Mouse (Mus musculus): ENCODE measurements around the gene Rgl3. TPM values are rescaled to one million over a fixed set of nuclear protein-coding genes. Genes with fewer than 3 reads are reported as not detected.

Gene Rgl3
- total and polyA plus RNA-seq, 3 experiments = not detected

DNA sequence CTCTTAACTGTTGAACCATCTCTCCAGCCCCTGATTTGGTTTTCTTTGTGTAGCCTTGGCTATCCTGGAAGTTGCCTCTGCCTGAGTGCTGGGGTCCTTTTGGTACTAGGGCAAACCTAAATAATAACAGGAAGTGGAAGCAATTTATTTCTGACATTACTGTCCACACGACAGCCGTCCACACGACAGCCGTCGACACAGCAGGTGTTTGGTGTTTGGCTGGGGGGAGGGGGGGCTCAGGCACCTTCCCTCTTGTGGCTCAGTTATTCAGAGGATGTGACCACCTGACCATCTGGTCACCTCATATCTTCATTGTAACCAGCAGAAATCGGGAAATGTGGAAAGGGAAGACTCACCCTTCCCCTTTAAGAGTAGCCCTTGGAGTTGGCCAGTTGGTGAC, 20.4 kb downstream of the Rgl3 start:
- H3K4me1 ChIP-seq (ENCODE audit: control insufficient read depth in 1 of 2, insufficient read depth in 2 of 2) = no peaks in the 10 kb centered on the region
- H3K9me3 ChIP-seq (replicated peaks; ENCODE audit: low read length) = no peaks in the 10 kb centered on the region
- no peak overlapping the region for H3K4me3 ChIP-seq (replicated peaks in 1 of 3; ENCODE audit: low read depth in 2 of 3, low read length in 2 of 3, poor library complexity in 1 of 3)
- H3K27ac ChIP-seq (ENCODE audit: insufficient read depth, low read depth) = no peak overlapping the region
- H3K27me3 ChIP-seq (replicated peaks) = peaks cover 68% of the 10 kb centered on the region
- H3K9ac ChIP-seq (ENCODE audit: insufficient read depth, low read depth) = no peak overlapping the region
- dilution Hi-C loops (cut with MboI; ENCODE audit: extremely low pct_ligation_motif_present, extremely low pct_unique_long_range_greater_than_20kb, low sequenced_read_pairs) = no loop called here
- TF ChIP-seq MYC (IDR thresholded peaks at IDR 0.05; ENCODE audit: low read depth, low read length) (no peak), SIN3A (IDR thresholded peaks at IDR 0.05; ENCODE audit: low read length) (no peak), TBP (conservative IDR thresholded peaks at IDR 0.05; ENCODE audit: low read depth, low read length) (no peak)
- H3K4me2 ChIP-seq (ENCODE audit: insufficient read depth, low read depth, poor library complexity, severe bottlenecking) = no peak overlapping the region
- in situ Hi-C loops (cut with MboI; ENCODE audit: low pct_ligation_motif_present, low pct_unique_long_range_greater_than_20kb, low sequenced_read_pairs) = no loop called here
- H3K36me3 ChIP-seq (replicated peaks in 1 of 2; ENCODE audit: control insufficient read depth in 1 of 2, insufficient read depth in 1 of 2, low read length in 1 of 2) = no peaks in the 10 kb centered on the region
- DNase-seq (ENCODE audit: extremely low read depth) = no peak
- no peaks in the 10 kb centered on the region for H3K79me2 ChIP-seq (replicated peaks; ENCODE audit: control insufficient read depth, extremely low read depth, insufficient read depth, poor library complexity, severe bottlenecking)

DNA sequence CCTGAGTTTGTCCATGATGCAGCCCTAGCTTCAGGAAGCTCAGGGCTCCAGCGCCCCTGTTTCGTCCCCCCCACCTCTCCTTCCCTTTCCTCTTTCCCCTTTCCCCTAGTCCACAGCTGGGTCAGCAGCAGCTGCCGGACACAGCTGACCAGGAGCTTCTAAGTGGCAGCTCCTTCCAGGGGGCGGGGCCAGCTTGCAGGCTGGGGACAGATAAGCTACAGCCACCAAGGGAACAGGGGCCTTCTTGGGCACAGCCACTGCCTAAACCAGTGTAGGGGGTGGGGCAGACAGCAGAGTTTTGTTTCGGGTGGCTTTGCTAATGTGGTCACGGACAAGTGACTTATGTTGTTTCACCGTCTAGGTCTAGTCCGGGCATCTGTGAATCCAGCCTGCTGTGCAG, 25.8 kb downstream of the Rgl3 start, which contains the start of gene Epor:
Gene Epor, minus strand, starts transcription at position 90 of the 400 bp plus-strand sequence.
- in situ Hi-C loops (cut with MboI; ENCODE audit: low pct_ligation_motif_present, low pct_unique_long_range_greater_than_20kb, low sequenced_read_pairs) = loop anchor here (5.0 kb wide), 1 partner anchor 39 kb away; the partner anchor contains the start of genes Ccdc151 and Prkcsh
- H3K36me3 ChIP-seq (replicated peaks in 1 of 2; ENCODE audit: control insufficient read depth in 1 of 2, insufficient read depth in 1 of 2, low read length in 1 of 2) = peaks cover 0 to under 1% of the 10 kb centered on the region in 2 experiments
- H3K27ac ChIP-seq (ENCODE audit: insufficient read depth, low read depth) = no peak within 1 kb of the TSS

DNA sequence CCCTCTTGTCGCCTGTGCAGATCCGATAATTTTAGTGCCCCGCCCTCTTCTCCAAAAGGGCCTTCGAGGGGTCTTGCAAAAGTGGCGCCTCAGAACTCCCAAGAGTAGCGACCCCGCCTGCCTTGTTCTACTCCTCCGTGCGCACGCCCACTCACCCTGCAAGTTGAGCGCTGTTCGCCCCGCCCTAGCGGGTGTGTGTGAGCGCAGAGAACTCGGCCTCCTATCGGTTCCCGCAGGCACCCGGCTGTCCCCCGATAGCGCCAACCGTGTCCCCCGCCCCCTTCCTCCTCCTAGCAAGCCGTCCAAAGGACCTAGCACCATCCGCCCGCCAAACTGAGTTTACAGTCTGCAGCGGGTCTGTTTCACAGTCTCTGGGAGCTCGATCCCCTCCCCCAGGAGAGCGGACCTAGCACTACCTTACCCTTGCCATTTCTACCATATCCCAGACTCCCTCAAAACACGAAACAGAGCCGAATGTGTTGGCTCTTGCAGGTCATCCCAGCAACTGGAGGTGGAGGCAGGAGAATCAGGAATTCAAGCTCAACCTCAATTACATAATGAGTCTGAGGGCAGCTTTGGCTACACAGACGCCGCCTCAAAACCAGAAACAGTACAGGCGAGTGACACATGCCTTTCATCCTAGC, 26.7 kb downstream of the Rgl3 start:
- Histone ChIP-seq H3K4me2 (ENCODE audit: insufficient read depth, low read depth, poor library complexity, severe bottlenecking) (peak overlapping the region; percentile 85), H3K4me1 (ENCODE audit: control insufficient read depth in 1 of 2, insufficient read depth in 2 of 2) (peaks cover 7 to 11% of the 10 kb centered on the region in 2 experiments; a peak in 3 of 4 replicates), H3K4me3 (replicated peaks in 1 of 3; ENCODE audit: low read depth in 2 of 3, low read length in 2 of 3, poor library complexity in 1 of 3) (peak overlapping the region in 2 of 3 experiments; percentile 15 to 51), H3K79me2 (replicated peaks; ENCODE audit: control insufficient read depth, extremely low read depth, insufficient read depth, poor library complexity, severe bottlenecking) (no peaks in the 10 kb centered on the region), H3K9ac (ENCODE audit: insufficient read depth, low read depth) (peak overlapping the region; percentile 22; the same call in 1 of the 2 replicates), H3K27me3 (replicated peaks) (peaks cover 51% of the 10 kb centered on the region), H3K27ac (ENCODE audit: insufficient read depth, low read depth) (no peak overlapping the region), H3K36me3 (replicated peaks in 1 of 2; ENCODE audit: control insufficient read depth in 1 of 2, insufficient read depth in 1 of 2, low read length in 1 of 2) (peaks cover 2 to 3% of the 10 kb centered on the region in 2 experiments), H3K9me3 (replicated peaks; ENCODE audit: low read length) (no peaks in the 10 kb centered on the region)
- in situ Hi-C loops (cut with MboI; ENCODE audit: low pct_ligation_motif_present, low pct_unique_long_range_greater_than_20kb, low sequenced_read_pairs) (loop anchor here (5.0 kb wide), 1 partner anchor 40 kb away; the partner anchor contains the start of genes Ccdc151 and Prkcsh), dilution Hi-C loops (cut with MboI; ENCODE audit: extremely low pct_ligation_motif_present, extremely low pct_unique_long_range_greater_than_20kb, low sequenced_read_pairs) (no loop called here)
- TF ChIP-seq MXI1 (IDR thresholded peaks at IDR 0.05; ENCODE audit: low read depth, low read length) (no peak), CTCF (conservative IDR thresholded peaks at IDR 0.05 in 1 of 2, IDR thresholded peaks at IDR 0.05 in 1 of 2; ENCODE audit: low read depth in 2 of 2, low read length in 2 of 2) (peak in 1 of 2 experiments; percentile 9; a peak in 1 of 4 replicates), NRF1 (IDR thresholded peaks at IDR 0.05; ENCODE audit: low read depth, low read length) (peak; percentile 64)
- DNase-seq (ENCODE audit: extremely low read depth) = no peak

More for the DNA sequence above, 25.8 kb downstream of the Rgl3 start, which contains the start of gene Epor:
- no peaks in the 10 kb centered on the region for H3K79me2 ChIP-seq (replicated peaks; ENCODE audit: control insufficient read depth, extremely low read depth, insufficient read depth, poor library complexity, severe bottlenecking)
- TF ChIP-seq IRF4 (IDR thresholded peaks at IDR 0.05; ENCODE audit: low read depth, low read length) = no peak
- TF ChIP-seq ELF1 (IDR thresholded peaks at IDR 0.05; ENCODE audit: low read depth, low read length) = no peak
- no peak for TF ChIP-seq MAZ (IDR thresholded peaks at IDR 0.05; ENCODE audit: low read depth, low read length)
- no peak for TF ChIP-seq RAD21 (IDR thresholded peaks at IDR 0.05; ENCODE audit: low read depth, low read length)
- no peak for TF ChIP-seq NRF1 (IDR thresholded peaks at IDR 0.05; ENCODE audit: low read depth, low read length)
- no peak for TF ChIP-seq SIN3A (IDR thresholded peaks at IDR 0.05; ENCODE audit: low read length)
- no peak for TF ChIP-seq KAT2A (IDR thresholded peaks at IDR 0.05; ENCODE audit: insufficient replicate concordance, low read length)
- peak within 1 kb of the TSS; percentile 22; the same call in 1 of the 2 replicates for H3K9ac ChIP-seq (ENCODE audit: insufficient read depth, low read depth)
- no peak for DNase-seq (ENCODE audit: extremely low read depth)
- H3K9me3 ChIP-seq (replicated peaks; ENCODE audit: low read length) = no peaks in the 10 kb centered on the region
- dilution Hi-C loops (cut with MboI; ENCODE audit: extremely low pct_ligation_motif_present, extremely low pct_unique_long_range_greater_than_20kb, low sequenced_read_pairs) = no loop called here
- H3K27me3 ChIP-seq (replicated peaks) = peaks cover 59% of the 10 kb centered on the region
- peak within 1 kb of the TSS; percentile 85 for H3K4me2 ChIP-seq (ENCODE audit: insufficient read depth, low read depth, poor library complexity, severe bottlenecking)
- peak within 1 kb of the TSS in 2 of 3 experiments; percentile 15 to 51 for H3K4me3 ChIP-seq (replicated peaks in 1 of 3; ENCODE audit: low read depth in 2 of 3, low read length in 2 of 3, poor library complexity in 1 of 3)
- H3K4me1 ChIP-seq (ENCODE audit: control insufficient read depth in 1 of 2, insufficient read depth in 2 of 2) = peaks cover 7 to 11% of the 10 kb centered on the region in 2 experiments; a peak in 3 of 4 replicates
